Mouse (Mus musculus) neural tube, embryonic 13.5 days (tissue): Measurements from ENCODE around the gene Macrod1. TPM values are rescaled to one million over a fixed set of nuclear protein-coding genes. Genes with fewer than 3 reads are reported as not detected.

ENCODE experiments used
- ATAC-seq: fragments of 200-750 bp; cut with Nextera tagmentation; 2 replicates; pipeline ENCODE4 v1.8.0; 2017; ENCODE audit warnings: low read depth, mild to moderate bottlenecking, moderate TSS enrichment, moderate library complexity
- H3K27ac ChIP-seq: fragments of 300-500 bp; sonication (generic); replicated peaks from 2 replicates; pipeline ENCODE4 v1.5.1; 2015; ENCODE audit warnings: moderate library complexity, mild to moderate bottlenecking, inconsistent platforms
- H3K27me3 ChIP-seq: fragments of 300-500 bp; sonication (generic); 2 replicates; pipeline ENCODE4 v1.6.1; 2015; ENCODE audit warnings: mild to moderate bottlenecking, inconsistent platforms
- H3K36me3 ChIP-seq: fragments of 300-500 bp; sonication (generic); 2 replicates; pipeline ENCODE4 v1.6.1; 2015; ENCODE audit warnings: mild to moderate bottlenecking, inconsistent platforms
- H3K4me1 ChIP-seq: fragments of 300-500 bp; sonication (generic); replicated peaks from 2 replicates; pipeline ENCODE4 v1.6.1; 2015; ENCODE audit warnings: inconsistent platforms
- H3K4me2 ChIP-seq: fragments of 300-500 bp; sonication (generic); 2 replicates; pipeline ENCODE4 v1.6.1; 2015; ENCODE audit warnings: inconsistent platforms, mild to moderate bottlenecking, moderate library complexity
- H3K4me3 ChIP-seq: fragments of 300-500 bp; sonication (generic); 2 replicates; pipeline ENCODE4 v1.5.1; 2015; ENCODE audit warnings: mild to moderate bottlenecking, inconsistent platforms
- H3K9ac ChIP-seq: fragments of 300-500 bp; sonication (generic); 2 replicates; pipeline ENCODE4 v1.6.1; 2015; ENCODE audit warnings: moderate library complexity, mild to moderate bottlenecking, inconsistent platforms
- H3K9me3 ChIP-seq: fragments of 300-500 bp; sonication (generic); 2 replicates; pipeline ENCODE4 v1.6.1; 2016; ENCODE audit warnings: inconsistent platforms
- WGBS: fragments of 180-500 bp; shearing (Covaris S2); methylation state at CpG from one replicate; pipeline ENCODE4 v1.1.7; 2015; 5-methylcytosine and 5-hydroxymethylcytosine counted together
- polyA plus RNA-seq: library from polyadenylated mRNA; unstranded; fragments of >200 nt; fragmentation: Nextera tagmentation; extraction: Ambion mirVana; gene quantifications from 2 replicates; pipeline ENCODE4 v1.2.1, GENCODE M21; 2015

Gene Macrod1
- polyA plus RNA-seq, 1 experiment from 2014 or later, result 5.2 TPM

GRCm38 (mm10) chr19:7110097-7110496 is 53.5 kb downstream of the Macrod1 start:
- no peaks in the 10 kb centered on the region for H3K9me3 ChIP-seq
- no peak for ATAC-seq
- peaks cover 81% of the 10 kb centered on the region for H3K4me1 ChIP-seq
- H3K4me2 ChIP-seq, result no peak overlapping the region
- H3K9ac ChIP-seq, result no peak overlapping the region
- H3K27ac ChIP-seq, result no peak overlapping the region
- WGBS, result 17% methylated on average over 5 of the region's 5 CpGs
- H3K36me3 ChIP-seq, result no peaks in the 10 kb centered on the region
- peaks cover 55% of the 10 kb centered on the region for H3K27me3 ChIP-seq
- no peak overlapping the region for H3K4me3 ChIP-seq

GRCm38 (mm10) chr19:7110875-7111274 is 54.3 kb downstream of the Macrod1 start:
- ATAC-seq, result no peak
- Histone ChIP-seq H3K27ac (no peak overlapping the region; the same call in 1 of the 2 replicates), H3K9me3 (no peaks in the 10 kb centered on the region), H3K4me3 (no peak overlapping the region), H3K9ac (no peak overlapping the region), H3K4me2 (no peak overlapping the region), H3K4me1 (peaks cover 81% of the 10 kb centered on the region), H3K27me3 (peaks cover 51% of the 10 kb centered on the region), H3K36me3 (no peaks in the 10 kb centered on the region)
- WGBS, result 48% methylated on average over 6 of the region's 6 CpGs

GRCm38 (mm10) chr19:7111309-7111708 is 54.7 kb downstream of the Macrod1 start:
- no peaks in the 10 kb centered on the region for H3K36me3 ChIP-seq
- no peaks in the 10 kb centered on the region for H3K9me3 ChIP-seq
- no peak for ATAC-seq
- peaks cover 47% of the 10 kb centered on the region for H3K27me3 ChIP-seq
- H3K27ac ChIP-seq, result no peak overlapping the region; the same call in 1 of the 2 replicates
- H3K9ac ChIP-seq, result 0 out of 2 replicates have a peak overlapping the region, but pooled peaks have one; percentile 12
- peaks cover 85% of the 10 kb centered on the region for H3K4me1 ChIP-seq
- no peak overlapping the region for H3K4me2 ChIP-seq
- 88% methylated on average over 6 of the region's 6 CpGs for WGBS
- no peak overlapping the region for H3K4me3 ChIP-seq

- Histone ChIP-seq H3K36me3 (no peaks in the 10 kb centered on the region), H3K27me3 (peaks cover 43% of the 10 kb centered on the region), H3K9ac (0 out of 2 replicates have a peak overlapping the region, but pooled peaks have one; percentile 12), H3K4me3 (no peak overlapping the region), H3K4me1 (peaks cover 89% of the 10 kb centered on the region), H3K9me3 (no peaks in the 10 kb centered on the region), H3K4me2 (no peak overlapping the region), H3K27ac (no peak overlapping the region)
- ATAC-seq, result no peak
- WGBS, result 76% methylated on average over 4 of the region's 4 CpGs
Measured at GRCm38 (mm10) chr19:7111710-7112109, 55.1 kb downstream of the Macrod1 start.

- 30% methylated on average over 3 of the region's 3 CpGs for WGBS
- H3K9ac ChIP-seq, result 0 out of 2 replicates have a peak overlapping the region, but pooled peaks have one; percentile 35
- H3K27me3 ChIP-seq, result peaks cover 33% of the 10 kb centered on the region
- ATAC-seq, result no peak
- H3K9me3 ChIP-seq, result no peaks in the 10 kb centered on the region
- no peaks in the 10 kb centered on the region for H3K36me3 ChIP-seq
- no peak overlapping the region for H3K4me2 ChIP-seq
- H3K27ac ChIP-seq, result no peak overlapping the region
- peaks cover 95% of the 10 kb centered on the region for H3K4me1 ChIP-seq
- no peak overlapping the region for H3K4me3 ChIP-seq
Measured at GRCm38 (mm10) chr19:7112628-7113027, 56.0 kb downstream of the Macrod1 start.

GRCm38 (mm10) chr19:7113574-7113973 is 57.0 kb downstream of the Macrod1 start:
- WGBS, result 12% methylated on average over 14 of the region's 14 CpGs
- H3K4me3 ChIP-seq, result no peak overlapping the region
- H3K9ac ChIP-seq, result peak overlapping the region; percentile 35

GRCm38 (mm10) chr19:7116038-7116731 is 59.6 kb downstream of the Macrod1 start:
- Histone ChIP-seq H3K36me3 (no peaks in the 10 kb centered on the region), H3K4me1 (peaks cover 80% of the 10 kb centered on the region), H3K9ac (no peak overlapping the region), H3K4me2 (no peak overlapping the region), H3K9me3 (no peaks in the 10 kb centered on the region), H3K4me3 (no peak overlapping the region), H3K27ac (no peak overlapping the region), H3K27me3 (peaks cover 26% of the 10 kb centered on the region)
- no peak for ATAC-seq
- 73% methylated on average over 4 of the region's 4 CpGs for WGBS

More at GRCm38 (mm10) chr19:7113574-7113973, 57.0 kb downstream of the Macrod1 start:
- Histone ChIP-seq H3K4me1 (peaks cover 87% of the 10 kb centered on the region), H3K36me3 (no peaks in the 10 kb centered on the region), H3K9me3 (no peaks in the 10 kb centered on the region), H3K4me2 (no peak overlapping the region), H3K27me3 (peaks cover 28% of the 10 kb centered on the region; the same call in 1 of the 2 replicates), H3K27ac (peak overlapping the region; percentile 54)
- no peak for ATAC-seq

- no peak overlapping the region for H3K9ac ChIP-seq
- 47% methylated on average over 4 of the region's 4 CpGs for WGBS
- H3K9me3 ChIP-seq, result no peaks in the 10 kb centered on the region
- 0 out of 2 replicates have a peak overlapping the region, but pooled peaks have one; percentile 42 for H3K27ac ChIP-seq
- H3K27me3 ChIP-seq, result peaks cover 19% of the 10 kb centered on the region
- no peak overlapping the region for H3K4me3 ChIP-seq
- no peaks in the 10 kb centered on the region for H3K36me3 ChIP-seq
- peaks cover 80% of the 10 kb centered on the region for H3K4me1 ChIP-seq
- H3K4me2 ChIP-seq, result no peak overlapping the region
- ATAC-seq, result no peak
Measured at GRCm38 (mm10) chr19:7117141-7117540, 60.5 kb downstream of the Macrod1 start.

- no peak overlapping the region for H3K9ac ChIP-seq
- 81% methylated on average over 8 of the region's 8 CpGs for WGBS
- H3K4me1 ChIP-seq, result peaks cover 80% of the 10 kb centered on the region
- no peak for ATAC-seq
- peaks cover 16% of the 10 kb centered on the region for H3K27me3 ChIP-seq
- H3K9me3 ChIP-seq, result no peaks in the 10 kb centered on the region
- H3K36me3 ChIP-seq, result no peaks in the 10 kb centered on the region
- no peak overlapping the region for H3K4me3 ChIP-seq
- H3K4me2 ChIP-seq, result no peak overlapping the region
- H3K27ac ChIP-seq, result no peak overlapping the region
Measured at GRCm38 (mm10) chr19:7117653-7118307, 61.2 kb downstream of the Macrod1 start.

GRCm38 (mm10) chr19:7121252-7121651 is 64.6 kb downstream of the Macrod1 start:
- no peaks in the 10 kb centered on the region for H3K9me3 ChIP-seq
- peaks cover 52% of the 10 kb centered on the region for H3K4me1 ChIP-seq
- H3K27me3 ChIP-seq, result peaks cover 20% of the 10 kb centered on the region
- ATAC-seq, result no peak
- no peak overlapping the region for H3K4me3 ChIP-seq
- no peak overlapping the region for H3K27ac ChIP-seq
- H3K4me2 ChIP-seq, result no peak overlapping the region
- no peak overlapping the region for H3K9ac ChIP-seq
- no peaks in the 10 kb centered on the region for H3K36me3 ChIP-seq
- 28% methylated on average over 11 of the region's 11 CpGs for WGBS

GRCm38 (mm10) chr19:7122277-7122676 is 65.7 kb downstream of the Macrod1 start:
- Histone ChIP-seq H3K9me3 (no peaks in the 10 kb centered on the region), H3K36me3 (no peaks in the 10 kb centered on the region), H3K27me3 (peaks cover 23% of the 10 kb centered on the region), H3K9ac (peak overlapping the region; percentile 41), H3K4me1 (peaks cover 42% of the 10 kb centered on the region), H3K27ac (peak overlapping the region; percentile 70), H3K4me2 (no peak overlapping the region), H3K4me3 (no peak overlapping the region)
- 41% methylated on average over 4 of the region's 4 CpGs for WGBS
- ATAC-seq, result 0 out of 2 replicates have a peak, but pooled peaks have one; percentile 24

GRCm38 (mm10) chr19:7122698-7123306 is 66.2 kb downstream of the Macrod1 start:
- ATAC-seq, result no peak
- peak overlapping the region; percentile 70 for H3K27ac ChIP-seq

More at GRCm38 (mm10) chr19:7122698-7123306, 66.2 kb downstream of the Macrod1 start:
- H3K9ac ChIP-seq, result peak overlapping the region; percentile 41
- 41% methylated on average over 10 of the region's 10 CpGs for WGBS
- H3K4me1 ChIP-seq, result peaks cover 41% of the 10 kb centered on the region
- H3K27me3 ChIP-seq, result peaks cover 23% of the 10 kb centered on the region
- H3K4me2 ChIP-seq, result no peak overlapping the region
- H3K36me3 ChIP-seq, result no peaks in the 10 kb centered on the region
- no peak overlapping the region for H3K4me3 ChIP-seq
- H3K9me3 ChIP-seq, result no peaks in the 10 kb centered on the region
